Mouse (Mus musculus): ENCODE results near the gene 1810049J17Rik. TPM values are rescaled to one million over a fixed set of nuclear protein-coding genes. Genes with fewer than 3 reads are reported as not detected.

Gene 1810049J17Rik
- total and polyA plus RNA-seq, 3 experiments = not detected

DNA sequence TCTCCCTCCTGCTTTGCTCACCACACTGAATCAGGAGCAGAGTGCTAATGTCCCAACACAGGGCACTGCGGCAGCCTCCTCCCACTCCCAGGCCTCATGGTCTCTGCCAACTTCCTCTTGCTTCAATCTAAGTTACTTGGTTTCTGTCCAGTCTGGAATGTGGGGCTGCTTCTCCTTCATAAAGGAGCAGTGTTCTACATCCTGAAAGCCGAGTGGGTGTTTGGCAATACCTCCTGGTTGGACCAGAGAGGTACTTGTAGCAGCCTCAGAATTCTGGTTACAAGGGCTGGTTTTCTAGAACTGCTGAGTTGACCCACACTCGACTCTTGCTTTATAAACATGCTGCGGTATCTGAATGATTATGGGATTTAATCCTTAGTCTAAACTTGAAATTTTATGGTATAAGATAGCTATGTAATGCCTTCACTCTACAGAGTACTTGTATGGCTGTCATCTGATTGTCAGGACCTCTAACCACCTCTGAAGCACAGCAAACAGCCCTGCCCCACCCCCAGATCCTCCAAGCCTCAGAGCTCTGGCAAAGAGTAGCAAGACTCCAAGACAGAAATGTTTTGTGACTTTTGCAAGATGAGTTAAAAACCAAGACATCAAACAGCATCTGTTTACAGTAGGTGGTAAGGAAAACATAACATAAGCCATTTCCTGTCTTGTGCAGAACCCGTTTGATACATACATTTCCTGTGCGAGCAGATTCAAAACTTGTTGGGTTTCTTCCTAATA lies 36.7 kb downstream of the 1810049J17Rik start:
- 53% methylated on average over 6 of the region's 6 CpGs for WGBS
- H3K27ac ChIP-seq = no peak overlapping the region; the same call in 1 of the 2 replicates
- no peak overlapping the region for H3K4me3 ChIP-seq
- no peaks in the 10 kb centered on the region for H3K27me3 ChIP-seq (ENCODE audit: control insufficient read depth, insufficient read depth, low read length)
- no peak overlapping the region for H3K9ac ChIP-seq (ENCODE audit: low read depth, low read length)
- TF ChIP-seq EP300 (IDR thresholded peaks at IDR 0.05; ENCODE audit: insufficient read depth, low read depth, low read length) (no peak), CTCF (IDR thresholded peaks at IDR 0.05) (no peak), POLR2A (IDR thresholded peaks at IDR 0.05; ENCODE audit: insufficient read depth, low read depth, low read length) (no peak)
- no peak for DNase-seq
- H3K36me3 ChIP-seq (ENCODE audit: control insufficient read depth, insufficient read depth, low read length) = no peaks in the 10 kb centered on the region
- intact Hi-C loops (cut with DNase I) = no loop called here
- no peaks in the 10 kb centered on the region for H3K4me1 ChIP-seq (ENCODE audit: control insufficient read depth, insufficient read depth, low read length)
- H3K79me2 ChIP-seq (replicated peaks; ENCODE audit: control insufficient read depth, insufficient read depth, low read length) = no peaks in the 10 kb centered on the region

DNA sequence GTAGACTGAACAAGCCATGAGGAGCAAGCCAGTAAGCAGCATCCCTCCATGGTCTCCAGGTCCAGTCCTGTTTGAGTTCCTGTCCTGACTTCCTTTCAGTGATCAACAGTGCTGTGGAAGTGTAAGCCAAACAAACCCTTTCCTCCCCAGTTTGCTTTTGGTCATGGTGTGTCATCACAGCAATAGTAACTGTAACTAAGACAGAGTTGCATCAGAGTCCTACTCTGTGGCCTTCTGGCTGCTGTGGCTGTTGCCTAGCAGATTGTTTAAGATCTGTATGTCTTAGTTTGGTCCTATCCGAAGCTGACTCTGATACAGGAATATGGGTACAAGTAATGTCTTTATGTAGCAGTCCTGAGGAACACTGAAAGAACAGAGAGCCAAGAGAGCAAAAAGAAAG lies 41.9 kb downstream of the 1810049J17Rik start:
- intact Hi-C loops (cut with DNase I) = no loop called here
- Histone ChIP-seq H3K36me3 (ENCODE audit: control insufficient read depth, insufficient read depth, low read length) (no peaks in the 10 kb centered on the region), H3K27me3 (ENCODE audit: control insufficient read depth, insufficient read depth, low read length) (no peaks in the 10 kb centered on the region), H3K79me2 (replicated peaks; ENCODE audit: control insufficient read depth, insufficient read depth, low read length) (no peaks in the 10 kb centered on the region), H3K4me3 (no peak overlapping the region), H3K4me1 (ENCODE audit: control insufficient read depth, insufficient read depth, low read length) (no peaks in the 10 kb centered on the region), H3K27ac (no peak overlapping the region), H3K9ac (ENCODE audit: low read depth, low read length) (no peak overlapping the region)
- 91% methylated on average over 1 of the region's 1 CpGs for WGBS
- TF ChIP-seq POLR2A (IDR thresholded peaks at IDR 0.05; ENCODE audit: insufficient read depth, low read depth, low read length) (no peak), EP300 (IDR thresholded peaks at IDR 0.05; ENCODE audit: insufficient read depth, low read depth, low read length) (no peak), CTCF (IDR thresholded peaks at IDR 0.05) (no peak)
- DNase-seq = no peak

DNA sequence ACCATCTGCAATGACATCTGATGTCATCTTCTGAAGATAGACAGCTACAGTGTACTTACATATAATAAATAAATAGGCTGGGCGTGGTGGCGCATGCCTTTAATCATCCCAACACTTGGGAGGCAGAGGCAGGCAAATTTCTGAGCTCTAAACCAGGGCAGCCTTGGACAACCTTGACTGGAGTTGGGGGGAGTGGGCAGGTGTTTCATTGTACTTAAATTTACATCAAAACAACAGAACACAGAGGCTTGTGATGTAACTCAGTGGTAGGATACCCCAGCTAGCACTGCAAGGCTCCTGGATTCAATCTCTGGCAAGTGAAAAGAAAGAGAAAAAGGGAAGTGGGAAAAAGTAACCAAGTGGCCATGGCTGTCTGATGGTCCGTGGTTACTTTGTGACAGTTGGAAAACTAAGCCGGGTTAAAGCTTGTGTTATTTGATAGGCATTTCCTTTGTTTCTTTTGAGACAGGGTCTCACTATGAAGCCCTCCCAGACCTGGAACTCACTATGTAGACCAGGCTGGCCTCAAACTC lies 46.5 kb downstream of the 1810049J17Rik start:
- Histone ChIP-seq H3K9ac (ENCODE audit: low read depth, low read length) (no peak overlapping the region), H3K4me3 (no peak overlapping the region), H3K4me1 (ENCODE audit: control insufficient read depth, insufficient read depth, low read length) (no peaks in the 10 kb centered on the region; the same call in 1 of the 2 replicates), H3K27me3 (ENCODE audit: control insufficient read depth, insufficient read depth, low read length) (no peaks in the 10 kb centered on the region), H3K79me2 (replicated peaks; ENCODE audit: control insufficient read depth, insufficient read depth, low read length) (no peaks in the 10 kb centered on the region), H3K27ac (no peak overlapping the region), H3K36me3 (ENCODE audit: control insufficient read depth, insufficient read depth, low read length) (no peaks in the 10 kb centered on the region)
- intact Hi-C loops (cut with DNase I) = no loop called here
- DNase-seq = no peak
- TF ChIP-seq CTCF (IDR thresholded peaks at IDR 0.05) = no peak
- no peak for TF ChIP-seq POLR2A (IDR thresholded peaks at IDR 0.05; ENCODE audit: insufficient read depth, low read depth, low read length)
- no peak for TF ChIP-seq EP300 (IDR thresholded peaks at IDR 0.05; ENCODE audit: insufficient read depth, low read depth, low read length)
- 76% methylated on average over 4 of the region's 4 CpGs for WGBS

DNA sequence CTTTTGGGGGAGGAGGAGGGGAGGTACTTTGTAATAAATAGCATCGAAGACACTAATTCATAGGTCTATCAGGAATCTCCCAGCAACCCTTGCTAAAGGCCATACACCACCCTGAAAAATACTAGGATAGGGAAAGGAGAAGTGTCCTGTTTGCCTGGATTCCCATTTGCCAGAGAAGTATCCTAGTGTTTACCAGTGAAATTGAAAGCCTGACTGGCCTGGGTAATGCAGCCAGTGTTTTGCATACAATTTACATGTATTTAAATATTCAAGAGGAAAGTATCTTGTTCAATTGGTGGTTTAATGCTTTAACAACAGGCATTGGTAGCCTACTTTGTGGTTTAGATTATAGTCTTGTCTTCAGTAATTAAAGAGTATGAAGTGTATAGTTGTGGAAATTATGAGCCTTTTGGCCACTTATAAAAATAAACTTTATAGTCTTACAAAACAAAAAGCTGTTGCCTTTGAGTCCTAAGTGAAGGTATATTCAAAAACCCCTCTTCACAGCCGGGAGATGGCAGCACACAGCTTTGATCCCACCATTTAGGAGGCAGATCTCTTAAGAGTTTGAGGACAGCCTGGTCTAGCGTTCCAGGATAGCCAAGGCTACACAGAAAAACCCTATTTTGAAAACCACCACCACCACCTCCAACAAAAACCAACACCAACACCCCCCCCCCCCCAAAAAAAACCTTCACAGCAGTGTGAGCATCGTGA lies 47.5 kb downstream of the 1810049J17Rik start:
- H3K36me3 ChIP-seq (ENCODE audit: control insufficient read depth, insufficient read depth, low read length) = no peaks in the 10 kb centered on the region
- TF ChIP-seq POLR2A (IDR thresholded peaks at IDR 0.05; ENCODE audit: insufficient read depth, low read depth, low read length) (no peak), CTCF (IDR thresholded peaks at IDR 0.05) (peak; percentile 33; the same call in 1 of the 2 replicates)
- intact Hi-C loops (cut with DNase I) = loop anchor here (5.0 kb wide), 2 partner anchors 83 to 523 kb away; no protein-coding TSS in a partner anchor
- H3K9ac ChIP-seq (ENCODE audit: low read depth, low read length) = no peak overlapping the region
- no peak overlapping the region for H3K4me3 ChIP-seq
- no peaks in the 10 kb centered on the region for H3K27me3 ChIP-seq (ENCODE audit: control insufficient read depth, insufficient read depth, low read length)
- 71% methylated on average over 4 of the region's 4 CpGs for WGBS
- no peak for DNase-seq
- H3K4me1 ChIP-seq (ENCODE audit: control insufficient read depth, insufficient read depth, low read length) = no peaks in the 10 kb centered on the region; the same call in 1 of the 2 replicates
- no peak overlapping the region for H3K27ac ChIP-seq
- no peaks in the 10 kb centered on the region for H3K79me2 ChIP-seq (replicated peaks; ENCODE audit: control insufficient read depth, insufficient read depth, low read length)

DNA sequence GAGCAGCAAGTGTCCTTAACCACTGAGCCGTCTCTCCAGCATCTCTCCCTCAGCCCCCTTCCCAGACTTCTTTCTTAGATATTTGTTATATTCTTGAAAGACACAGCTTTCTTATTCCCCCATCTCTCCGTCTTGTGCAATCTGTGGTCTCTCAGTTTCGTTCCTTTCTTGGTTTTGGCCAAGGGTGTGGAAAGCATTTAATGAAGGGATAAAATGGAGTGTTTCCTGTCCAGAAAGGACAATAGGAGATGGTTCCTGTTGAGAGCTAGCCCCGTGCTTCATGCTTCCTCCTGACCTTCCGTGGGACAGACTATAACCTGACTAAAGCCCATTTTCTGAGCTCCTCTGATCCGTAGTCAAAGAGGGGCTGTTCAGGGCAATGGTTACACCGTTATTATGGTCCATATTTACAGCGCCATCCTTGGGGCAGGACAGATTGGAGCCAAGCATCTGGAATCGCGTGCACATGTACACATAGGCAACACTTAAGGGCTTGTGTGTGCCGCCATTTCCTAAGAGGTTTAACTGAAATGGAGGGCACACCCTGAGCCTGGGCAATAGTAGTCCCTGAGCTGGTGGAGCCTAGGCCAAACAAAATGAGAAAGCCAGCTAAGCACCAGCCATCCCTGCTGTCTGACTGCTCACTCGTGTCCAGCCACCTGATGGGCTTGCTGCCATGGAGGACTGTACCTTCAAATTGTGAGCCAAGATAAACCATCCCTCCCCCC lies 48.2 kb downstream of the 1810049J17Rik start:
- Histone ChIP-seq H3K36me3 (ENCODE audit: control insufficient read depth, insufficient read depth, low read length) (no peaks in the 10 kb centered on the region), H3K27ac (no peak overlapping the region), H3K4me1 (ENCODE audit: control insufficient read depth, insufficient read depth, low read length) (no peaks in the 10 kb centered on the region; the same call in 1 of the 2 replicates), H3K27me3 (ENCODE audit: control insufficient read depth, insufficient read depth, low read length) (no peaks in the 10 kb centered on the region), H3K4me3 (no peak overlapping the region), H3K79me2 (replicated peaks; ENCODE audit: control insufficient read depth, insufficient read depth, low read length) (no peaks in the 10 kb centered on the region), H3K9ac (ENCODE audit: low read depth, low read length) (no peak overlapping the region)
- 55% methylated on average over 12 of the region's 12 CpGs for WGBS
- no peak for TF ChIP-seq CTCF (IDR thresholded peaks at IDR 0.05)
- TF ChIP-seq EP300 (IDR thresholded peaks at IDR 0.05; ENCODE audit: insufficient read depth, low read depth, low read length) = no peak
- no peak for TF ChIP-seq POLR2A (IDR thresholded peaks at IDR 0.05; ENCODE audit: insufficient read depth, low read depth, low read length)
- DNase-seq = no peak
- intact Hi-C loops (cut with DNase I) = loop anchor here (5.0 kb wide), 2 partner anchors 84 to 524 kb away; no protein-coding TSS in a partner anchor

Other genes starting within 250 kb of the 1810049J17Rik start
- 10 to 100 TPM; 76.8 to 79.8 TPM for gene Zfr, start 204.1 kb downstream of the 1810049J17Rik start, total RNA-seq (2021)
- 77.8 and 93.2 TPM in 2 replicates for gene Zfr, start 204.1 kb downstream of the 1810049J17Rik start, polyA plus RNA-seq (2012; rRNA removed)
- 1 to 10 TPM; 8.8 to 9.2 TPM for gene Mtmr12, start 116.9 kb downstream of the 1810049J17Rik start, total RNA-seq (2021)
- gene Mtmr12, start 116.9 kb downstream of the 1810049J17Rik start, polyA plus RNA-seq (2012; rRNA removed) = 7.4 and 9.7 TPM in 2 replicates
- 10 to 100 TPM; 84.4 to 88.3 TPM for gene Golph3, start 449 bp downstream of the 1810049J17Rik start, total RNA-seq (2021)
- gene Golph3, start 449 bp downstream of the 1810049J17Rik start, polyA plus RNA-seq (2012; rRNA removed) = 48.5 and 89.4 TPM in 2 replicates